Mouse (Mus musculus): ENCODE measurements around the gene Cib3. TPM values are rescaled to one million over a fixed set of nuclear protein-coding genes. Genes with fewer than 3 reads are reported as not detected.

Gene Cib3
- polyA plus RNA-seq, 1 experiment from 2014 or later, result not detected

GRCm38 (mm10) chr8:72208582-72208981 lies 4.1 kb downstream of the Cib3 start:
- Histone ChIP-seq H3K27me3 (peaks cover 4% of the 10 kb centered on the region; the same call in 1 of the 2 replicates), H3K4me3 (replicated peaks) (no peak overlapping the region)

DNA sequence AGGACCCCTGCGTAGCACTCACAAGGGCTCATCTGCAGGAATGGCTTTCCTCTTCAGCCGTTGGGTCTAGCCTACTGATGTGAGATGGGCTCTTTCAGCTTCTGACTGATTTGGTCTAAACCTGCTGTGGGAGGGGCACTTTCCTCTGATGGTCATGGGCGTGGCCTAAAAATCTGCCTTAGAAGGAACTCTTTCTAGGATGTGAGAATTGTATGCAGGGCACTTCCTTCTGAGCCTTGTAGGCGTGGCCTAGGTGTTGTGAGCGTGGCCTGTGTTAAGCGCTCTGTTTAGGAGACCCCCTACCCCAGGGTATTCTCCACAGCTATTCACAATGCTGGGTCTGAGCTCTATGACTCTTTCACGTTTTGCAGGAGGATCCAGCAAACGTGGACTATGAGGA lies 14.6 kb downstream of the Cib3 start:
- Histone ChIP-seq H3K27ac (no peak overlapping the region), H3K9me3 (peaks cover 12% of the 10 kb centered on the region), H3K4me2 (no peak overlapping the region), H3K4me3 (replicated peaks) (no peak overlapping the region), H3K9ac (no peak overlapping the region), H3K36me3 (replicated peaks) (no peaks in the 10 kb centered on the region), H3K4me1 (no peaks in the 10 kb centered on the region), H3K27me3 (no peaks in the 10 kb centered on the region)
- no peak for ATAC-seq (ENCODE audit: low FRiP score)
- 63% methylated on average over 8 of the region's 8 CpGs for WGBS

More at GRCm38 (mm10) chr8:72208582-72208981, 4.1 kb downstream of the Cib3 start:
- whole genome bisulfite sequencing, result 72% methylated on average over 1 of the region's 1 CpGs
- no peak overlapping the region for H3K27ac ChIP-seq
- H3K9me3 ChIP-seq, result peaks cover 9% of the 10 kb centered on the region
- no peaks in the 10 kb centered on the region for H3K36me3 ChIP-seq (replicated peaks)
- no peaks in the 10 kb centered on the region for H3K4me1 ChIP-seq
- ATAC-seq (ENCODE audit: low FRiP score), result no peak
- no peak overlapping the region for H3K9ac ChIP-seq
- H3K4me2 ChIP-seq, result no peak overlapping the region

DNA sequence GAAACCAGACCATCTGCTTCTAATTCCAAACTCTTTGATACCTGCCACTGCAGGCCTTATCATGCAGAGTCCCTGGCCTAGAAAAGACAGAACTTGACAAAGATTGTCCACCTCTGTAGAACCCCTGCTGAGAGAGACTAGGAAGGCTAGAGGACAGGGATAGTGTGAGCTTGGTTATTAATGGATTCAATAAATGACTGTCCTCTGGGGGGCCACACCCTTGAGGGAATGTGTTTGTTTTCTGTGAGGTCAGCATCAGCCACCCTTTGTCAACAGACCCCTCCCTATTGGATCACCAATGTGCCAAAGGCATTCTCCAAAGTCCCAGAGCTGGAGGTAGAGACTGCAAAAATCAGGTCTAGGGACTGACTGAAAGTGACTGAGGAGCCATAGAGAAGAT lies 20.6 kb downstream of the Cib3 start:
- Histone ChIP-seq H3K4me1 (no peaks in the 10 kb centered on the region), H3K4me2 (no peak overlapping the region), H3K4me3 (replicated peaks) (no peak overlapping the region), H3K36me3 (replicated peaks) (no peaks in the 10 kb centered on the region), H3K9me3 (no peaks in the 10 kb centered on the region), H3K27me3 (no peaks in the 10 kb centered on the region), H3K27ac (no peak overlapping the region), H3K9ac (no peak overlapping the region)
- ATAC-seq (ENCODE audit: low FRiP score), result no peak

DNA sequence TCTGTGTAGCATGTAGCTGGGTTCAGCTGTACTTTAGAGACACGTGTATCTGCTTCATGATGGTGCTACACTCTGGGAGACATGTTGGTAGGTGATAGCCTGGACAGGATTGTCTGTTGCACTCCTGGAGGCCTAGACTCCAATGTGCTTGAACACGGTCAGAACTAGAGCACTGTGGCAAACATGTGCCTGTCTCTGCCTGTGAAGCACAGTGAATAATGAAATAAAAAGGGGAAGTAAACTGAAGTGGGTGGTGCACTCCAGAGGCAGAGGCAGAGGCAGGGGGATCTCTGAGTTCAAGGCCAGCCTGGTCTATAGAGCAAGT lies 22.5 kb downstream of the Cib3 start:
- Histone ChIP-seq H3K4me3 (replicated peaks) (no peak overlapping the region), H3K9ac (no peak overlapping the region), H3K4me2 (no peak overlapping the region), H3K36me3 (replicated peaks) (no peaks in the 10 kb centered on the region), H3K4me1 (no peaks in the 10 kb centered on the region), H3K9me3 (no peaks in the 10 kb centered on the region), H3K27me3 (no peaks in the 10 kb centered on the region), H3K27ac (no peak overlapping the region)
- ATAC-seq (ENCODE audit: low FRiP score), result no peak
- WGBS, result 82% methylated on average over 2 of the region's 2 CpGs

DNA sequence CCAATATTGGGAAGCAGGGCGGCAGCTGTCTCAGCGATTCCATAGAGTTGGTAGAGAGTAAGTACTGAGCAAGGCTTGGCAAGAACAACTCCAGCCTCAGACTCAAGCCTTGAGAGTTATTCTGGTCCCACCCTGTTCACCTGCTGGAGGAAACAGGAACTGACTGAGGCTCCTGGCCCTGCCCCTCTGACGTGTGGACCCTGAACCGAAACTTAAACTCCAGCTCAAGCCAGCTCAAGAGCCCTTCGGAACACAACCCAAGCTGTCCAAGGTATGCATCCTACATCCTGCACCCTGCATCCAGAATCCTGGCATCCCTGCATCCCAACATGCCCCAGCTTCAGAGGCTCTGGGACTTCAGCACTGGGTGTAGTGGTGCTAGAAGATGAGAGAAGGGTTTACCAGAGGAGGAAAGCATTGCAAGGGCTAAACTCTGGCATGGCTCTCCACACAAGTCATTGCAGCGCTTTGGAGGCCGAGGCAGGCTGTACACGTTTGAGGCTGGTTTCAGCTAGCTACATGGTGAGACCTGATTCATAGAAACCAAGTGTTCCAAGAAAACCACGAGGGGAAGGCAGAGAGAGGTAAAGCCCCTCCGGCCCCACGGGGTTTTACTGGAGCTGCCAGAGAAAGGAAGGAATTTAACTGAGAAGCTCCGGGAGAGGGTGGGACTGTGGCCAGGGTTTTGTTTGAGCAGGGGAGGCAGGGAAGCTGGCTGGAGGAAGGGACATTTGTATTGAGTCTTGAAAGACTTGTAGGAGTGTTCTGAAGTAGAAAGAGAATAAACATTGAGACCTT lies 23.0 kb downstream of the Cib3 start, which contains the start of gene Hsh2d:
Hsh2d (plus strand) TSS at position 222 of the 798 bp plus-strand sequence.
- Histone ChIP-seq H3K27ac (no peak within 1 kb of the TSS), H3K9me3 (no peaks in the 10 kb centered on the region), H3K4me2 (no peak within 1 kb of the TSS), H3K27me3 (no peaks in the 10 kb centered on the region), H3K4me1 (no peaks in the 10 kb centered on the region), H3K4me3 (replicated peaks) (no peak within 1 kb of the TSS), H3K9ac (no peak within 1 kb of the TSS), H3K36me3 (replicated peaks) (no peaks in the 10 kb centered on the region)
- 72% methylated on average over 12 of the region's 12 CpGs for WGBS
- no peak for ATAC-seq (ENCODE audit: low FRiP score)

DNA sequence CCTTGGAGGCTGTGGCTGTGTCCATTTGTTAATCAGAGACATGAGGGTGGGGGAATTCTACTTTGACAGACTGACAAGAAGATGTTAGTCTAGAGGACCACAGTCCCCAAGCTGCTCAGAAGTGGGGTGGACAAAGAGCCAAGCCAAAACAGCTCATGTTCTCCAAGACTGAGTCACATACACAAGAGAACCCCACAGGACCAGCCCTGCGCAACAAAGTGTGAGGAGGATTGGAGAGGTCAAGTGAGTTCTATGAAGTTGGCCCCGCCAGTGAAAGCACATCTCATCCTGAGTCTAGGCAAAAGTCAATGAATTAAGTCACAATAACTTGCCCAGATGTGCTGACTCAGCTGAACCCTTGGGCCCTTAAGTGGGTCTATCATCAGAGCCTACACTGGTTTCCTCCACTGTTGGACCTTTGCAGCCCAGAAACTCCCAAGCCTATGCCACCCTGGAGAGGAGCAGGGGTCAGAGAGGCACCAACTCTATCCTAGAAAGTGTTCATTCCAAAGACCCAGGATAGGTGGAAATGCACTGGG lies 24.8 kb downstream of the Cib3 start:
- no peak for ATAC-seq (ENCODE audit: low FRiP score)
- Histone ChIP-seq H3K4me2 (no peak overlapping the region), H3K9me3 (no peaks in the 10 kb centered on the region), H3K27ac (no peak overlapping the region), H3K27me3 (no peaks in the 10 kb centered on the region), H3K9ac (no peak overlapping the region), H3K4me1 (no peaks in the 10 kb centered on the region), H3K36me3 (replicated peaks) (no peaks in the 10 kb centered on the region), H3K4me3 (replicated peaks) (no peak overlapping the region)
- WGBS, result 81% methylated on average over 2 of the region's 2 CpGs

DNA sequence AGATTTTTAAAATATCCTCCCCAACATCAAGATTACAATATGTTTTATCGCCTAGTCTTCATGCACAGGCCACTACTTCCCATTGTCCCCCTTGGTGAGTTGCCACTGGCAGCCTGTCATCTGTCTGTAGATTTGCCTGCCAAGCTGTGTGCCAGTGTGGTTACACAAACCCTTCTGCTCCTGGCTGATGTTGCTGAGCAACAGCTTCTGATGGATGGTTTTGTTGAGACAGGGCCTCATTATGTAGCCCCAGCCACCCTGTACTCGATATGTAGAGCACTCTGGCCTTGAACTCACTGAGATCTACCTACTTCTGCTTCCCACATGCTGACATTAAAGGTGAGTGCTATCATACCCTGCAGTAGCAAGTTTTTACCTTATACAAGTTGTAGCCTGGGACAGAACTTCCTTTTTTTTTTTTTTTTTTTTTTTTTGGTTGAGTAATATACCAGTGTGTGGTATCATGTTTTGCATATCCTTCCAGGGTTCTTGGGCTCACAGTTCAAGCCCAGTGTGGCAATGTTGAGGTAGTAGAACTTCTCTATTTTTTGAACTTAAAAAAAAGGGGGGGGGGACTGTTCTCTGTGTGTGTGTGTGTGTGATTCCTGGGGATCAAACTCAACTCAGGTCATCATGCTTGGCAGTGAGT lies 29.0 kb downstream of the Cib3 start:
- Histone ChIP-seq H3K4me1 (no peaks in the 10 kb centered on the region), H3K36me3 (replicated peaks) (peaks cover 35% of the 10 kb centered on the region), H3K9me3 (no peaks in the 10 kb centered on the region), H3K27ac (no peak overlapping the region), H3K27me3 (no peaks in the 10 kb centered on the region), H3K4me2 (no peak overlapping the region), H3K9ac (no peak overlapping the region), H3K4me3 (replicated peaks) (no peak overlapping the region)
- 88% methylated on average over 2 of the region's 2 CpGs for WGBS
- ATAC-seq (ENCODE audit: low FRiP score), result no peak

GRCm38 (mm10) chr8:72177346-72177925 lies 35.2 kb downstream of the Cib3 start:
- Histone ChIP-seq H3K9ac (no peak overlapping the region), H3K36me3 (replicated peaks) (peaks cover 96% of the 10 kb centered on the region), H3K4me1 (no peaks in the 10 kb centered on the region), H3K4me2 (no peak overlapping the region), H3K27ac (0 out of 2 replicates have a peak overlapping the region, but pooled peaks have one; percentile 11), H3K27me3 (no peaks in the 10 kb centered on the region), H3K9me3 (no peaks in the 10 kb centered on the region), H3K4me3 (replicated peaks) (no peak overlapping the region)
- 60% methylated on average over 5 of the region's 5 CpGs for WGBS
- ATAC-seq (ENCODE audit: low FRiP score), result peak; percentile 70

- Histone ChIP-seq H3K4me2 (no peak overlapping the region), H3K27me3 (no peaks in the 10 kb centered on the region), H3K9me3 (no peaks in the 10 kb centered on the region), H3K9ac (no peak overlapping the region), H3K36me3 (replicated peaks) (peaks cover 79% of the 10 kb centered on the region), H3K4me1 (no peaks in the 10 kb centered on the region), H3K27ac (no peak overlapping the region), H3K4me3 (replicated peaks) (no peak overlapping the region)
- no peak for ATAC-seq (ENCODE audit: low FRiP score)
- WGBS, result 85% methylated on average over 3 of the region's 3 CpGs
These were observed 42.9 kb downstream of the Cib3 start for GRCm38 (mm10) chr8:72169681-72170249.

- ATAC-seq (ENCODE audit: low FRiP score), result no peak
- Histone ChIP-seq H3K27ac (no peak overlapping the region), H3K9me3 (no peaks in the 10 kb centered on the region), H3K4me2 (no peak overlapping the region), H3K4me3 (replicated peaks) (no peak overlapping the region), H3K9ac (no peak overlapping the region), H3K27me3 (no peaks in the 10 kb centered on the region), H3K36me3 (replicated peaks) (peaks cover 79% of the 10 kb centered on the region), H3K4me1 (no peaks in the 10 kb centered on the region)
- 93% methylated on average over 3 of the region's 3 CpGs for WGBS
These were observed 43.5 kb downstream of the Cib3 start for GRCm38 (mm10) chr8:72169098-72169668.

- ATAC-seq (ENCODE audit: low FRiP score), result no peak
- no peaks in the 10 kb centered on the region for H3K27me3 ChIP-seq
- no peak overlapping the region for H3K27ac ChIP-seq
- no peaks in the 10 kb centered on the region for H3K9me3 ChIP-seq
- H3K4me3 ChIP-seq (replicated peaks), result no peak overlapping the region
- H3K36me3 ChIP-seq (replicated peaks), result peaks cover 17% of the 10 kb centered on the region; the same call in 1 of the 2 replicates
- H3K4me1 ChIP-seq, result peaks cover 17% of the 10 kb centered on the region
- H3K9ac ChIP-seq, result no peak overlapping the region
- peak overlapping the region; percentile 86 for H3K4me2 ChIP-seq
These were observed 49.8 kb downstream of the Cib3 start for GRCm38 (mm10) chr8:72162821-72163220.
